Mouse (Mus musculus) stomach, postnatal 0 days (tissue): ENCODE measurements around the gene Wdr89. TPM values are rescaled to one million over a fixed set of nuclear protein-coding genes. Genes with fewer than 3 reads are reported as not detected.

Experiments used
- ATAC-seq: fragments of 200-750 bp; cut with Nextera tagmentation; 2 replicates; pipeline ENCODE4 v1.8.0; 2017; ENCODE audit not compliant: low FRiP score, low TSS enrichment
- DNase-seq: peaks from one replicate; pipeline ENCODE4 v3.0.0-alpha.2; 2016; ENCODE audit warnings: low spot score
- H3K27ac ChIP-seq: fragments of 300-500 bp; sonication (generic); replicated peaks from 2 replicates; pipeline ENCODE4 v1.5.1; 2014; ENCODE audit warnings: mild to moderate bottlenecking, control low read depth
- H3K27me3 ChIP-seq: fragments of 300-500 bp; sonication (generic); 2 replicates; pipeline ENCODE4 v1.6.1; 2014; ENCODE audit warnings: low read length; ENCODE audit not compliant: control insufficient read depth, insufficient read depth
- H3K36me3 ChIP-seq: fragments of 300-500 bp; sonication (generic); 2 replicates; pipeline ENCODE4 v1.6.1; 2014; ENCODE audit warnings: low read length, mixed read lengths; ENCODE audit not compliant: control insufficient read depth, insufficient read depth
- H3K4me1 ChIP-seq: fragments of 300-500 bp; sonication (generic); replicated peaks from 2 replicates; pipeline ENCODE4 v1.6.1; 2014; ENCODE audit warnings: antibody characterized with exemption; ENCODE audit not compliant: control insufficient read depth, insufficient read depth
- H3K4me2 ChIP-seq: fragments of 300-500 bp; sonication (generic); replicated peaks from 2 replicates; pipeline ENCODE4 v1.6.1; 2014; ENCODE audit warnings: low read depth, mild to moderate bottlenecking, control low read depth, moderate library complexity
- H3K4me3 ChIP-seq: fragments of 300-500 bp; sonication (generic); 2 replicates; pipeline ENCODE4 v1.5.1; 2014; ENCODE audit warnings: low read depth, low read length, control low read depth
- H3K9ac ChIP-seq: fragments of 300-500 bp; sonication (generic); 2 replicates; pipeline ENCODE4 v1.6.1; 2014; ENCODE audit warnings: mild to moderate bottlenecking, low read length, control low read depth, mixed read lengths
- H3K9me3 ChIP-seq: fragments of 300-500 bp; sonication (generic); 2 replicates; pipeline ENCODE4 v1.6.1; 2016; ENCODE audit warnings: low read length; ENCODE audit not compliant: control insufficient read depth
- CTCF ChIP-seq: IDR thresholded peaks from 2 replicates; pipeline ENCODE4 v1.5.1; 2016; ENCODE audit warnings: antibody characterized with exemption, low read depth, mild to moderate bottlenecking, moderate library complexity
- EP300 ChIP-seq: optimal IDR thresholded peaks from 2 replicates; pipeline ENCODE3; 2016; ENCODE audit warnings: antibody characterized with exemption
- WGBS: fragments of 180-500 bp; shearing (Covaris S2); extraction: QIAGEN DNeasy Blood & Tissue Kit; methylation state at CpG from one replicate; pipeline ENCODE4 v1.1.7; 2014; 5-methylcytosine and 5-hydroxymethylcytosine counted together
- polyA plus RNA-seq: library from polyadenylated mRNA; unstranded; fragments of >200 nt; fragmentation: Nextera tagmentation; extraction: Ambion mirVana; gene quantifications from 2 replicates; pipeline ENCODE4 v1.2.1, GENCODE M21; 2015

The Wdr89 gene
- polyA plus RNA-seq, 1 experiment from 2014 or later, result 6.1 TPM

DNA sequence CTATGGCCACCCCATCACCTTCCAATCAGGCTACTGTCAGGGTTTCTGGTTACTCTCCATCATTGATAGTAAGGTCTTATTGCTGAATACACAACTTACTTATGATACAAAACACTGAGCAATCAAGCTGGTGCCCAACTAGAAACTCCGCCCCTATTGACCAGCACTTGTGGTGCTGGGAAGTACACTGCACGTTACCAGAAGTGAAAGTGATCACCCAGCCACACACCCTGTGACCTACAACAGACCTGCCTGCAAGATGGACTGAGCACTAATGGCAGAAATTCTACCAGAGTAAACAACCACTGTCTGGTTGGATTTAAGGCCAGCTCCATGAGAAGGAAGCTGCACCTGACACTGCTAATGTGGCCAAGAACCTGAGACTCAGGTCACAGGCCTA is 31.0 kb downstream of the Wdr89 start:
- no peak overlapping the region for H3K4me3 ChIP-seq
- DNase-seq (no peak), ATAC-seq (no peak)
- no peak overlapping the region for H3K27ac ChIP-seq
- H3K9ac ChIP-seq, result no peak overlapping the region
- H3K4me1 ChIP-seq, result no peaks in the 10 kb centered on the region
- no peaks in the 10 kb centered on the region for H3K27me3 ChIP-seq
- no peaks in the 10 kb centered on the region for H3K36me3 ChIP-seq
- WGBS, result 71% methylated on average over 2 of the region's 2 CpGs
- TF ChIP-seq EP300 (no peak), CTCF (no peak)
- no peaks in the 10 kb centered on the region for H3K9me3 ChIP-seq
- no peak overlapping the region for H3K4me2 ChIP-seq

DNA sequence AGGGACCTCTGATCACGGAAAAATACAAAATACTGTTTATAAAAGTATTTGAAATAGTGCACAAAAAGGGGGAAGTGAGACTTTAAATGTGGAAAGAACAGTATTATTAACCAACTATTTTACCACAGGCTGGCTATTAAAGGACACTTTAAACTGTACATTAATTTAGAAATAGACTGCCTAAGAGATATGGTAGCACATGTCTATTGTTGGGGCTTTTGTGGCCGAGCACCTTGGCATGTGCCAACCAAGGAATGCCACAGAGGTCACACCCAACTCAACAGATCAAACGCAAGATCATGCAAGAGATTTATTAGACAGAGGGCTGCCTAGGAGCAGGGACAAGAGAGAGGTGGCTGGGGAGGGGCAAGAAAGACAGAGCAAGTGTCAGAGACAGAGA is 32.2 kb downstream of the Wdr89 start:
- no peaks in the 10 kb centered on the region for H3K36me3 ChIP-seq
- DNase-seq (no peak), ATAC-seq (no peak)
- TF ChIP-seq CTCF (no peak), EP300 (no peak)
- no peaks in the 10 kb centered on the region for H3K27me3 ChIP-seq
- H3K4me3 ChIP-seq, result no peak overlapping the region
- H3K27ac ChIP-seq, result no peak overlapping the region
- H3K9ac ChIP-seq, result no peak overlapping the region
- H3K4me1 ChIP-seq, result no peaks in the 10 kb centered on the region
- no peaks in the 10 kb centered on the region for H3K9me3 ChIP-seq
- H3K4me2 ChIP-seq, result no peak overlapping the region
- WGBS, result 66% methylated on average over 3 of the region's 3 CpGs

DNA sequence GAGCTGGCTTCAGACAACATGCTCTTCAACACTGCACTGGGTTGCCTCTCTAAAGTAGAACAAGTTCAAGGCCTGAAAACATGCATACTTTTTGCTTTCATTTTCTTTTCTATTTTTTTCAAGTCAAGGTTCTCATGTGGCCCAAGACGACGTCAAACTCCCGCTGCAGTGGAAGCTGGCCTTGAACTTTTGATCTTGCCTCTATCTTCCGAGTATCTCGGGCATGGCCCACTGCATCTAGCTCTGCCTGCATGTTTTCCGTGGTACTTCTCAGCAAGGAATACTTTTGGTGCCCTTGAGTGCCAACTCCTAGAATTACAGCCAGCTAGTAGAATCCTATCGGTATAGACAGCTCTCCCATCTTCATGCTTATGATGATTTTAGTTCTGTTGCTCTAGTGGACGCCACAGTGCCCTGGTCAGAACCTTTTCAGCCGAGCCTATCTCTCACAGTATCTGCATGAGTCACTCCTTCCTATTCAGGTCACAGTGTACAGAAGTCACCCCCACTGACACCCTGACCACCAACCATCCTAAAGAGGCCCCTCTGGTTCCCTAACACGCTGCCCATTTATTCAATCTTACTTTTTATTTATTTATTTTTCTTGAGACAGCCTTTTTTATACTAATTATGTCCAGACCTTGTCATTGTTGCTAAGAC is 33.4 kb downstream of the Wdr89 start:
- Histone ChIP-seq H3K27ac (no peak overlapping the region), H3K36me3 (no peaks in the 10 kb centered on the region), H3K27me3 (no peaks in the 10 kb centered on the region), H3K9me3 (no peaks in the 10 kb centered on the region), H3K4me2 (no peak overlapping the region), H3K9ac (no peak overlapping the region), H3K4me3 (no peak overlapping the region), H3K4me1 (no peaks in the 10 kb centered on the region)
- DNase-seq (no peak), ATAC-seq (no peak)
- TF ChIP-seq CTCF (no peak), EP300 (no peak)
- 78% methylated on average over 10 of the region's 10 CpGs for WGBS

DNA sequence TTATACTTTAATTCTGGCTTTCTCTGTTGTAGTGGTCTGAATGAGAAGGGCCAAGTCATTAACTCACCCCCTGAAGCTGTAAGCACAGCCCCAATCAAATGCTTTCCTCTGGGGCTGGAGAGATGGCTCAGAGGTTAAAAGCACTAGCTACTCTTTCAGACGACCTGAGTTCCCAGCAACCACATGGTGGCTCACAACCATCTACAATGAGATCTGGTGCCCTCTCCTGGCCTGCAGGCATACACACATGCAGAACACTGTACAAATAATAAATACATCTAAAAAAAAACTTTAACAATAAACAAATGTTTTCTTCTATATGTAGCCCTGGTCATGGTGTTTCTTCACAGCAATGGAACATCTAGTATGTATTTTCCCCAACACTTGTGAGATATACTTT is 39.7 kb downstream of the Wdr89 start:
- TF ChIP-seq EP300 (no peak), CTCF (peak; percentile 44)
- Histone ChIP-seq H3K4me3 (no peak overlapping the region), H3K36me3 (no peaks in the 10 kb centered on the region), H3K4me2 (no peak overlapping the region), H3K9ac (no peak overlapping the region), H3K27ac (no peak overlapping the region), H3K9me3 (no peaks in the 10 kb centered on the region), H3K4me1 (no peaks in the 10 kb centered on the region), H3K27me3 (no peaks in the 10 kb centered on the region)
- WGBS, result 83% methylated on average over 1 of the region's 1 CpGs
- ATAC-seq, result no peak
- no peak for DNase-seq

DNA sequence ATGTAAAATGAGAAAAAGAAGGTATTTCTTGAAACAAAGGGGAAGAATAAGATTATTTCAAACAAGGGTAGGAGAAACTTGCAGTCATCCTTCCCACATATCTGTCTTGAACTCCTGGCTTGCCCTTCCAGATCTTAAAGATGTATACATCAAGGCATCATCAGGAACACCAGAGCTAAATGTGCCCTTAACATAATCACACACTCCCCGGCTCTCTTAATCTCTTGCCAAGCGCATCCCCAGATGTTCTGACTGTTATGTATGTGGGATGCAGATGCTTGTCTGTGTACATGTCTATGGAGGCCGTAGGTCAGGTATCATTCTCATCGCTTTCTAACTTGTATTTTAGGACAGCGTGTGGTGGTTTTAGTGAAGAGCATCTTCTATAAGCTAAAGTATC is 46.0 kb downstream of the Wdr89 start:
- H3K9ac ChIP-seq, result no peak overlapping the region
- 86% methylated on average over 5 of the region's 5 CpGs for WGBS
- no peak for DNase-seq
- ATAC-seq, result no peak
- H3K9me3 ChIP-seq, result no peaks in the 10 kb centered on the region
- H3K27me3 ChIP-seq, result no peaks in the 10 kb centered on the region
- no peaks in the 10 kb centered on the region for H3K4me1 ChIP-seq
- no peaks in the 10 kb centered on the region for H3K36me3 ChIP-seq
- no peak overlapping the region for H3K4me3 ChIP-seq
- no peak overlapping the region for H3K27ac ChIP-seq
- H3K4me2 ChIP-seq, result no peak overlapping the region
- no peak for TF ChIP-seq EP300
- no peak for TF ChIP-seq CTCF

DNA sequence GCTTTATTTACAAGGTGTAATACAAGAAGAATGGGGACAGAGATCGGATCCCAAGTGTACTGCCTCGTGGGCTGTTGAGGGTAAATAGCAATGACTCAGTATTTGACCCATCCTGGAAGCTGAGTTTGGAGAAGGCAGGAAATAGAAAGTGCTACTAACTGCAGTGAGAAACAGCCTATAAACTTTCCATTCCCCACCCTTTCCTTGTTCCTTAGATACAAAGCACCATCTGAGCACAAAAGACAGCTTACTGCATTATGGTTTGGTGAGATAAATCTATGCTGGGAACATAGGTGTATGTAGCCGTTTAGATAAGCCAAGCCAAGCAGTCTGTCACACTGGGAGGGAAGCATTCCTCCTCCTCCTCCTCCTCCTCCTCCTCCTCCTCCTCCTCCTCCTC is 46.5 kb downstream of the Wdr89 start:
- no peak overlapping the region for H3K9ac ChIP-seq
- 54% methylated on average over 3 of the region's 3 CpGs for WGBS
- H3K27ac ChIP-seq, result no peak overlapping the region
- no peaks in the 10 kb centered on the region for H3K36me3 ChIP-seq
- no peak overlapping the region for H3K4me3 ChIP-seq
- no peak for TF ChIP-seq EP300
- no peak for TF ChIP-seq CTCF
- H3K4me1 ChIP-seq, result no peaks in the 10 kb centered on the region
- DNase-seq (no peak), ATAC-seq (no peak)
- H3K4me2 ChIP-seq, result no peak overlapping the region
- no peaks in the 10 kb centered on the region for H3K9me3 ChIP-seq
- H3K27me3 ChIP-seq, result no peaks in the 10 kb centered on the region
